Mouse (Mus musculus) spleen, adult 2 months (tissue): ENCODE measurements around the gene Rbp1.

Source experiments
- CTCF ChIP-seq: fragments of 200-500 bp; IDR thresholded peaks from 2 replicates; pipeline ENCODE4 v1.5.1; 2011; ENCODE audit warnings: mild to moderate bottlenecking, inconsistent platforms; ENCODE audit not compliant: insufficient read depth, insufficient read length, insufficient replicate concordance; ENCODE audit errors: extremely low read depth
- POLR2A ChIP-seq: fragments of 200-500 bp; IDR thresholded peaks from 2 replicates; pipeline ENCODE4 v1.6.1; 2011; ENCODE audit warnings: low read depth, low read length, inconsistent platforms

DNA sequence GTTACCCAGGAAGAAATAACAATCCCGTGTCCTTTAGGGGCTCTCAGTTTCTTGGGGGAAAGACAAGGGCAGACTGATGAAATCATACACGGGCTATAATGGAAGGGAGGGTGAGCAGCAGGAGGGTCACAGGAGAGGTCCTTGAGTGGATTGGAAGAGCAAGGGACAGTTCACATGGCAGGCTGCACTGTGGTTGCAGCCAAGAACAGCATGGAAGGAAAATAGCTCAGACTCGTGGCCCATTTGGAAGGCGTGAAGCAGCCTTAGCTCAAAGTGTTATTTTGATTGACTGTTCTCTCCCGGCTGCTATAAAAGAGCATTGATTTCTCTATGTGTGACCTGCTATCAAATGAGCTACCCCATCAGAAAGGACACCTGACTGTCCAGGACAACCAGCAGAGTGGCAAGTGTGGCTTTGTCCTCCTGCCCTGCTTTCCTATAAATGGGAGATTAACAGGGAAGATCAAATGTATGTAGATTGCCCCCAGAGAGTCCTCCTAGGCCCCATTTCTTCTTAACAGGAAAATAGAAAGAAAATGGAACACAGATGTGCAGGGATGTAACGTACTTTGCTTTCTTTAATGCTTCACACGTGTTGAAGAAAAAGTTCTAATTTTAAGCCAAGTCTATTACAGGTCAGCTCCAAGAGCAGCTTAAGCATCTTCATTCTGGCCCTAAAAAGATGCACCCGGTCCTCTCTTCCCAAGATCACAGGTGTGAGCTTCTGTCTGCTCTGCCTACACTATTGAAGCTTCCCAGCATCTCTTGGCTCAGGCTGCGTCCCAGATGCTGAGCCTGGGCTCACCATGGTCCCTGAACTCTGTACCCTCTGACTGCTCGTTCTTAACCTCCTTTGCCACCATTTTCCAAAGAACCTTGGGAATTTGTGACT lies 34.8 kb upstream of the Rbp1 start:
- no peak for TF ChIP-seq POLR2A
- no peak for TF ChIP-seq CTCF
